Mouse (Mus musculus) ES-E14 (cell line): ENCODE measurements at regions not wholly inside any gene's neighbourhood (a gene's known extent, or its start where the extent isn't known, plus 50 kb on each side); places are given as distances from the start of the nearest gene placed in this dataset.

Experiments used
- CHD2 ChIP-seq: IDR thresholded peaks from 2 replicates; pipeline ENCODE4 v1.6.1; 2014; ENCODE audit warnings: mild to moderate bottlenecking, low read depth, low read length, inconsistent platforms
- HCFC1 ChIP-seq: IDR thresholded peaks from 2 replicates; pipeline ENCODE4 v1.6.1; 2012; ENCODE audit warnings: low read length, inconsistent platforms, borderline replicate concordance; ENCODE audit not compliant: insufficient read depth
- MAFK ChIP-seq: IDR thresholded peaks from 2 replicates; pipeline ENCODE4 v1.6.1; 2014; ENCODE audit warnings: mild to moderate bottlenecking, low read depth, low read length, inconsistent platforms; ENCODE audit not compliant: insufficient read depth
- ZC3H11A ChIP-seq: IDR thresholded peaks from 2 replicates; pipeline ENCODE4 v1.6.1; 2012; ENCODE audit warnings: low read depth, mild to moderate bottlenecking, inconsistent platforms, low read length, borderline replicate concordance
- ZNF384 ChIP-seq: IDR thresholded peaks from 2 replicates; pipeline ENCODE4 v1.6.1; 2012; ENCODE audit warnings: low read depth, low read length, inconsistent platforms

DNA sequence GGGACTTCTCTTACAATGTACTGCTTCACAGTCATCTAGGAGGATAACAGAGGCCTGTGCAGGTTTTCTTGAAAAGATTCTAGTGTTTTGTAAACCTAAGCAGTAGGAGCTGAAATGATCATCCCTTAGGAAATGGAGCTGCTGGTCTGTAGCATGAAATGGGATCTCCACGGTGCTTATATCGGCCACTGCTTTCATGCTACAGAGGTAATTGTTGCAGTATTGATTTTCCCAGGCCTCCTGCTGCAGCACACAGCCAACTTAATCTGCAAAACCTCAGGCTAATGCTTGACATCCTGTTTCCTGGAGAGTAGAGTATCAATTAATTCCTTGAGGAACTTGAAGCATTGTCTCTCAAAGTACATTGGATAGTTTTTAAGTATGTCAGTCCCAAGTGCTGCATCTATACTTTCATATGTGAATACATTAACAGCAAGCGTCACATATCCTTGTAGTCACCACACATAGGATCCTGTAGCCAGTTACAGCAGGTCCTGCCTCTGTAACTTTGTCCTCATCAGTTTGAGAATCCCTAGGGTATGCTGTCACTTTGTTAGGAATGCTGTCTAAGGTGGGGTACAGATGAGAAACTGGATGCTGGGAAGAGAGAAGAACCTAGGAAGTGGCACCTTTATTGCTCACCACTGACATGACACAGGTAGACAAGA lies 108.3 kb upstream of the Dmac1 start:
- TF ChIP-seq HCFC1, result no peak
- no peak for TF ChIP-seq ZNF384
- TF ChIP-seq CHD2, result no peak
- TF ChIP-seq ZC3H11A, result no peak
- no peak for TF ChIP-seq MAFK
